Mouse (Mus musculus) limb, embryonic 10.5 days (tissue): Measurements from ENCODE around the gene Zfp704. TPM values are rescaled to one million over a fixed set of nuclear protein-coding genes. Genes with fewer than 3 reads are reported as not detected.
A peak's percentile ranks its signal among the peaks of the same experiment; 100 is the strongest.

ENCODE experiments used
- DNase-seq: peaks from one replicate; pipeline ENCODE4 v3.0.0-alpha.2; 2017; ENCODE audit warnings: low spot score
- H3K27ac ChIP-seq: fragments of 300-500 bp; sonication (generic); 2 replicates; pipeline ENCODE4 v1.5.1; 2016; ENCODE audit warnings: mild to moderate bottlenecking
- H3K27me3 ChIP-seq: fragments of 300-500 bp; sonication (generic); 2 replicates; pipeline ENCODE4 v1.6.1; 2016; ENCODE audit warnings: low read depth, mild to moderate bottlenecking; ENCODE audit not compliant: poor library complexity, severe bottlenecking
- H3K36me3 ChIP-seq: fragments of 300-500 bp; sonication (generic); 2 replicates; pipeline ENCODE4 v1.6.1; 2016; ENCODE audit warnings: mild to moderate bottlenecking, moderate library complexity
- H3K4me1 ChIP-seq: fragments of 300-500 bp; sonication (generic); 2 replicates; pipeline ENCODE4 v1.6.1; 2016
- H3K4me3 ChIP-seq: fragments of 300-500 bp; sonication (generic); 2 replicates; pipeline ENCODE4 v1.5.1; 2016; ENCODE audit warnings: mild to moderate bottlenecking, moderate library complexity
- H3K9me3 ChIP-seq: fragments of 300-500 bp; sonication (generic); replicated peaks from 2 replicates; pipeline ENCODE4 v1.6.1; 2016; ENCODE audit warnings: mild to moderate bottlenecking
- WGBS: fragments of 180-500 bp; shearing (Covaris S2); methylation state at CpG from one replicate; pipeline ENCODE4 v1.1.7; 2016; 5-methylcytosine and 5-hydroxymethylcytosine counted together
- polyA plus RNA-seq: library from polyadenylated mRNA; unstranded; fragments of >200 nt; fragmentation: Nextera tagmentation; extraction: Ambion mirVana; gene quantifications from 2 replicates; pipeline ENCODE4 v1.2.1, GENCODE M21; 2016

The Zfp704 gene
- 8.8 and 10.1 TPM in 2 replicates for polyA plus RNA-seq

DNA sequence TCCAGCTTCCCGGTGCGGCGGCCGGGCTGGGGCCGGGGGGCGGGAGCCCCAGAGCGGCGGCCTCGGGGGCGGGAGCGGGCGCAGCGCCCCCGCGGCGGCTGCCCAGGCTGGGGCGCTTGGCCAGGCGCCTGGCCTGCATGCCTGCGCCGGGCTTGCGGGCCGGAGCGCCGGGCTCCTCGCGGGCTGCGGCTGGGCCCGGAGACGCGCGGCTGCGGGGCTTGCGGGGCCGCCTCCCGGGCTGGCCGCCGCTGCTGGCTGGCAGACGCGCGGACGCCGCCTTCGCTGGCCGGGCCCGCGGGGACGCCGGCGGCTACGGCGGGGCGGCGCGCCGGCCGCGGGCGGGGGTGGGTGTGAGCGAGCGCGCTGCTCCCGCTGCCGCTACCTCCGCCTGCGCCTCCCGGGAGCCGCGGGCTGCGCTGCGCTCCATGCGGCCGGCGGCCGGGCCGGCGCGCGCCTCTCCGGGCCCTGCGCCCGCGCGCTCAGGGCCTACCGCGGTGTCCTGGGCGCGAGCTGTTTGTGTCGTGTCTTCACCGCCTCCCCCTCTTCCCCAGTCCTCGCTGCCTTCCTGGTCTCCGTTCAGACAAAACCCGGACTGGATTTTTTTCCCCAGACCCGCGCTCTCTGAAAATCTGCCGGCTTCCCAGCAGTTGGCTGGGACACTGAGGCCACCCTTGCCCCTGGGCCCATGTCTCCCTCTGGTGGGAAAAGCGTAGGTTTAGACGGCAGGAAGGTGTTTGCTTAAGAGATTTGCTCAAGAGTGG lies at the start of gene Zfp704:
Gene Zfp704, minus strand, starts transcription at position 505 of the 761 bp plus-strand sequence.
- Histone ChIP-seq H3K27ac (peak within 1 kb of the TSS; percentile 96), H3K36me3 (no peaks in the 10 kb centered on the region), H3K4me3 (peak within 1 kb of the TSS; percentile 91), H3K27me3 (no peaks in the 10 kb centered on the region; the same call in 1 of the 2 replicates), H3K4me1 (peaks cover 65% of the 10 kb centered on the region), H3K9me3 (no peaks in the 10 kb centered on the region)
- DNase-seq = peak; percentile 88
- WGBS = 15% methylated on average over 97 of the region's 97 CpGs

GRCm38 (mm10) chr3:9633036-9634005 lies 23.4 kb upstream of the Zfp704 start:
- DNase-seq = no peak
- no peak overlapping the region for H3K4me3 ChIP-seq
- H3K4me1 ChIP-seq = peaks cover 11% of the 10 kb centered on the region
- H3K27ac ChIP-seq = no peak overlapping the region
- peaks cover 26% of the 10 kb centered on the region for H3K27me3 ChIP-seq
- H3K36me3 ChIP-seq = no peaks in the 10 kb centered on the region
- no peaks in the 10 kb centered on the region for H3K9me3 ChIP-seq
- WGBS = 88% methylated on average over 10 of the region's 10 CpGs

DNA sequence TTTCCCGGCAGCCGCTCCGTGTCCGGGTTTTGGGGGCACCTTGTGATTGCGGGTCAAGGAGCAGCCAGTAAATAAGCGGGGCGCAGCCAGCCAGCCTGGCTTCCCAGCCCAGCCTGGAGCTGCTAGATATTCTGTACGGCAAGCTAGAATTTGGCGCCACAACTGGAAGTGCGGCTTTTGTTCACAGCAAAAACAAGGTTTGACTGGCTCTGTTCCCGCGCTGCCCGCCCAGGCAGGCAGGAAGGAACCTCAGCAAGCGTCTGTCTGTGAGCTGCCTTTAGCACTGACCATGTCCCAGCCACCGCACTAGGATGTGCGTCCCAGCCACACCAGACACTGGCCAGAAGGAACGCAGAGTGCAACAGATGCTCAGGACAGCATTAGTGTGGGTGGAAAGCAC lies 20.1 kb upstream of the Zfp704 start:
- Histone ChIP-seq H3K27ac (peak overlapping the region; percentile 71), H3K27me3 (peaks cover 26% of the 10 kb centered on the region), H3K9me3 (no peaks in the 10 kb centered on the region), H3K36me3 (no peaks in the 10 kb centered on the region), H3K4me3 (peak overlapping the region; percentile 34), H3K4me1 (peaks cover 18% of the 10 kb centered on the region)
- peak; percentile 51 for DNase-seq
- 30% methylated on average over 17 of the region's 17 CpGs for WGBS

GRCm38 (mm10) chr3:9628041-9628440 lies 18.2 kb upstream of the Zfp704 start:
- WGBS = 83% methylated on average over 4 of the region's 4 CpGs
- Histone ChIP-seq H3K4me3 (no peak overlapping the region), H3K27me3 (peaks cover 26% of the 10 kb centered on the region), H3K4me1 (peaks cover 19% of the 10 kb centered on the region), H3K9me3 (no peaks in the 10 kb centered on the region), H3K27ac (no peak overlapping the region), H3K36me3 (no peaks in the 10 kb centered on the region)
- no peak for DNase-seq

DNA sequence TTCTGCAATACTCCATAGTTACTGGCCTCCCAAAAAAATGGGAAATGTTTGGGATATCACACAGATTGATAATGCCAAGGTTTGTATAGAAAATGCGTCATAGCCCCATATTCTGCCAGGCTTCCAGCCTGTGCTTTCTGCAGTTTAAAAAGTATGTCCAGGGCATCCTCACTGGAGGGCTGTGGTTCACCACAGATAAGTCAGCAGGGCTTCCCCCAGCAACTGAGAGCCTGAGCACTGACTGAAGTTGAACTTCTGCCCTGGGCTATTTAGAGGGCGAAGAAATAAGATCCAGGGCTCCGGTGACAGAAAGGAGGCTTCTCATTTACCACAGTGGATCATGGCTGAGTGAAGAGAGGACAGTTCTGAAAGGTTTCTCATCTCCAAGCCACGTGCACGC lies 16.3 kb upstream of the Zfp704 start:
- WGBS = 62% methylated on average over 5 of the region's 5 CpGs
- Histone ChIP-seq H3K4me1 (peaks cover 19% of the 10 kb centered on the region), H3K9me3 (no peaks in the 10 kb centered on the region), H3K27me3 (peaks cover 26% of the 10 kb centered on the region), H3K27ac (no peak overlapping the region), H3K36me3 (no peaks in the 10 kb centered on the region), H3K4me3 (no peak overlapping the region)
- DNase-seq = no peak

DNA sequence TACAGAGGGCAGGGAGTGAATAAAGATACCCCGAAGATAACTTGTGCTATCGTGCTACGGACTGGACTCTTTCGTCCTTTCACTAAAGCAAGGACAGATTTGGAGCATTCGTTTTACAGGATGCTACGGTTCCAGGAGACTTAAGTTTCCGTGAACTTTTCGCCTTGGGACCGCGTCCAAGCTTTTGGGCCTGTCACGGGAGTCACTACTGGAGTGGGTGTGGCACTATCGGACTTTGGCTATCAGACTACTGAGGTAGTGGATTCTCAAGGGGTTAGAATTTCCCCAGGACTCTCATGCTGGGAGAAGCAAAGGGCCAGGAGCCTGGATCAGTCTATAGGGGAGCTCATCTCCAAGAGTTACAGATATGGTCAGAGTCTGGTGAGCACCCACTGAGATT lies 10.7 kb upstream of the Zfp704 start:
- no peak overlapping the region for H3K4me3 ChIP-seq
- DNase-seq = no peak
- 95% methylated on average over 12 of the region's 12 CpGs for WGBS
- no peaks in the 10 kb centered on the region for H3K27me3 ChIP-seq
- no peaks in the 10 kb centered on the region for H3K36me3 ChIP-seq
- H3K4me1 ChIP-seq = peaks cover 28% of the 10 kb centered on the region
- no peak overlapping the region for H3K27ac ChIP-seq
- no peaks in the 10 kb centered on the region for H3K9me3 ChIP-seq

DNA sequence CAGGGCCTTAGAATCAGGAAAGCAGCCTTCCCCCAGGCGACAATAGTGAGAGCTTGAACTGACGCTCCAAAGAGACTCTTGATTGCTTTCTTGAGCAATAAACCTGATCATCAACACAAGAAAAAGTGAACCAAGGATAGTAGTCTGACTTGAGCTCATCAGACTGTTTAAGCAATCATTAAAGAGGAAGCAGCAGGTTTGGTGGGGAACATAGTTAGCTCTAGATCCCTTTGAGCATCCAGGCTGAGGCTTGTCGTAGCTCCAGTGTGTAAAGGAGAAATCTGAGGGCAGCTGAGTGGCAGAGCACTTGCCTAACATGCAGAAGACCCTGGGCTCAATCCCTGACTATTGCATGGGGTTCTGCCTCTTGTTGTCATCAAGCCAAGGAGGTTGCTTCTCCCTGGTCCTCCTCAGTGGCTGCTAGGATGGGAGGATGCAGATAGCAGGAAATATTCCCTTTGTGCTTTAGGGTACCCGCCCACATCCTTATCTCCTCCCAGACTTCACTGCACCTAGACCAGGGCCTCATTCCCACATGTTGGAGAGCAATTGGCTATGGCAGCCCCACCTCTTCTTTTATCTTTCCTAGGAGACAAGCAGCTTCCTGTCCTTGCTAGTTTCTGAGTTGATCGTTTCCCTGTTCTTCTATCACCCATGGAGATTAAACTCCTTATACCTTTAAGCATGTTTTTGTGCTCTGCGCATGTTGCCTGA lies 9.8 kb upstream of the Zfp704 start:
- no peak for DNase-seq
- no peaks in the 10 kb centered on the region for H3K36me3 ChIP-seq
- peaks cover 32% of the 10 kb centered on the region for H3K4me1 ChIP-seq
- no peak overlapping the region for H3K4me3 ChIP-seq
- H3K9me3 ChIP-seq = no peaks in the 10 kb centered on the region
- no peak overlapping the region for H3K27ac ChIP-seq
- WGBS = 69% methylated on average over 6 of the region's 6 CpGs
- H3K27me3 ChIP-seq = no peaks in the 10 kb centered on the region

DNA sequence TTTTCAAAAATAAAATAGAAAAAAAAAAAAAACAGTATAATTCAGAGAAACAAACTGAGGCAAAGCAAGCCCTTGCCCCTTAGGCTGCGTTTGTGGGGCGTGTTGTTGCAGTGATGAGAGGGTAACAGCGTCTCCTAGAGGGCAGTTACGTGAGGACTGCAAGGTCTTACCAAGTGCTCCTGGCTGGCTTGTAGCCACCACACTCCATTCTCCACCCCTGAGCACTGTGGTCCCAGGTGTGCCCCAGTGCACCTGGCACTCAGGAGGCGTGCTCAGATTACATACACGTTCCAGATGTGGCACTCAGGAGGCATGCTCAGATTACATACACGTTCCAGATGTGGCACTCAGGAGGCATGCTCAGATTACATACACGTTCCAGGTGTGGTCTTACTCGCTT lies 7.2 kb upstream of the Zfp704 start:
- no peaks in the 10 kb centered on the region for H3K9me3 ChIP-seq
- WGBS = 48% methylated on average over 9 of the region's 9 CpGs
- H3K27ac ChIP-seq = no peak overlapping the region
- no peaks in the 10 kb centered on the region for H3K36me3 ChIP-seq
- peak; percentile 60 for DNase-seq
- peaks cover 46% of the 10 kb centered on the region for H3K4me1 ChIP-seq
- no peak overlapping the region for H3K4me3 ChIP-seq
- no peaks in the 10 kb centered on the region; the same call in 1 of the 2 replicates for H3K27me3 ChIP-seq

DNA sequence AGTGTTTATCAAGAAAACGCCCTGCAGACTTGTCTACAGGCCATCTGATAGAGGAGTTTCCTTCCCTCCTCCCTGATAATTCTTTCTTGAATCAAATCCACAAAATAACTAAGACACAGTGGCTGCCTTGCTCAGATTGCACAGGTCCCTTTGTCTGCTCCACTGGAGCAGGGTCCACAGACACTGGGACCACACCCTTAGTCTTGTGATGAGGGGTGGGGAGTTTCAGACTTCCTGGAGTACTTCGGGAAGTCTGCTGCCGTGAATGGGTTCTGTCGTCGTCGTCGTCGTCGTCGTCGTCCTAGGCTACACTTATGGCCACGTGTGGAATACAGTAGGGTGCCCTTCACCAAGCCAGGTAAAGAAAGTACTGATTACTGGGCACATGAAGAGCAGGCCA lies 4.8 kb upstream of the Zfp704 start:
- H3K4me1 ChIP-seq = peaks cover 63% of the 10 kb centered on the region
- H3K36me3 ChIP-seq = no peaks in the 10 kb centered on the region
- WGBS = 74% methylated on average over 12 of the region's 12 CpGs
- H3K27ac ChIP-seq = no peak overlapping the region
- H3K27me3 ChIP-seq = no peaks in the 10 kb centered on the region; the same call in 1 of the 2 replicates
- H3K4me3 ChIP-seq = no peak overlapping the region
- H3K9me3 ChIP-seq = no peaks in the 10 kb centered on the region
- no peak for DNase-seq

- no peak overlapping the region for H3K27ac ChIP-seq
- no peaks in the 10 kb centered on the region for H3K9me3 ChIP-seq
- 68% methylated on average over 8 of the region's 8 CpGs for WGBS
- no peak for DNase-seq
- no peaks in the 10 kb centered on the region; the same call in 1 of the 2 replicates for H3K27me3 ChIP-seq
- no peaks in the 10 kb centered on the region for H3K36me3 ChIP-seq
- no peak overlapping the region for H3K4me3 ChIP-seq
- peaks cover 66% of the 10 kb centered on the region for H3K4me1 ChIP-seq
Measured at GRCm38 (mm10) chr3:9614011-9614410, 4.1 kb upstream of the Zfp704 start.

DNA sequence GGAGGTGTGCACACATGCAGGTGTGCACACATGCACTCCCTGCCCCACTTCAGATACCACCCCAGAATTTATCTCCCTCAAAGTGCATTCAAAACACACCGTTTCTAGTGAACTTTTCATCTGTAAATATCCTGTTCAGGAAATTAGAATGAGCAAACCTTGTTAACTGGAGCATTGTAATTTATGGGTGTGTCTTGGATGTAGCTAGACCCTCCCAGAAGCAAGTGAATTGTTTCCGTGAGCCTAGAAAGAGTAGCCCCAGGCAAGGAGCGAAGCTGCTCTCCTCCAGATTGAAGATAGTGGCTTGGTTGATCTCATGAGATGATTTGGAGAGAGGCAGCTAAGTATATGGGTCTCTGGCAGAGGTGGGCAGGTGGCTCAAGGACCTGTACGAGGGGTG lies 1.3 kb upstream of the Zfp704 start:
- no peak overlapping the region for H3K4me3 ChIP-seq
- no peak overlapping the region for H3K27ac ChIP-seq
- no peaks in the 10 kb centered on the region for H3K9me3 ChIP-seq
- 73% methylated on average over 4 of the region's 4 CpGs for WGBS
- H3K27me3 ChIP-seq = no peaks in the 10 kb centered on the region; the same call in 1 of the 2 replicates
- no peaks in the 10 kb centered on the region for H3K36me3 ChIP-seq
- no peak for DNase-seq
- peaks cover 68% of the 10 kb centered on the region for H3K4me1 ChIP-seq

GRCm38 (mm10) chr3:9610426-9610825 lies 541 bp upstream of the Zfp704 start:
- peak overlapping the region; percentile 91 for H3K4me3 ChIP-seq
- DNase-seq = no peak
- no peaks in the 10 kb centered on the region for H3K36me3 ChIP-seq
- peaks cover 68% of the 10 kb centered on the region for H3K4me1 ChIP-seq
- H3K9me3 ChIP-seq = no peaks in the 10 kb centered on the region
- peak overlapping the region; percentile 96 for H3K27ac ChIP-seq
- 89% methylated on average over 2 of the region's 2 CpGs for whole genome bisulfite sequencing
- no peaks in the 10 kb centered on the region; the same call in 1 of the 2 replicates for H3K27me3 ChIP-seq
